Comparison of ENCODE assay signal across 8 mouse cellular contexts in the genomic region with DNA sequence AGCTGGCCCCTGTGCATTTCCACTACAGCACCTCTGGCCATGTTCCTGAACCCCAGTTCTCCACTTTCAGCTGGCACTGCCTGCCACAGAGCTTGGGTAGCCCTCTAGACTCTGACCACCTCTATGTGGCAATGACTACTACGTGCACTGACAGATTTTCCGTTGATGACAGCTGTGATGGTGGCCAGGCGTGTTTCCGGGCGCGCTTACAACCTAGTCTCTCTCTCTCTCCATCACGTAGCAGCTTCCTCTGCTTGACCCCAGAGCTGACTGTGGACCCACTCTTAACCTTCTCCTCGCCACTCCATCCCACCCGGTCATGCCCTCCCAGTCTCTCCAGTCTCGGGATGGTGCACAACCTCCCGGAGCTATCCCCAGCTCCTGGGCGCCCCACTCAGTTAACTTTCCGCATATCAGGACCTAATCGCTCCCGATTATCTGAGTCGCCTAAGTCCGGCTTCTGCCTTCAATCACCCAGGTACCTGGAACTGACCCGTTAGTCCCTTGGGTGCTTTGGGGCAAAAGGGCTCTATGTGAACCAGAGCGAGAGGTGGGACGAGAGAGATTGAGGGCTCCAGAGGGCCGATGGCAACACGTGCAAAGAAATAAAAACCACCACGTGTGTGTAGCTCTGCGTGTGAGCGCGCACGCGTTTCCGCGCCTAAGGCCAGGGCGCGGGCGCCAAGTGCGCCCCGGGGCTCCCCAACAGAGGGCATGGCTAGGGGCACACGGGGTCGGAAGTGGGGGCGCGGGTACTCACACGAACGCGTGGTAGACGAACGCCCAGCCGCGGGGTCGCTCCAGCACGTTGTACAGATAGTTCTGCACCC. TPM values are rescaled to one million over a fixed set of nuclear protein-coding genes. Genes with fewer than 3 reads are reported as not detected.
DNase-seq lines count a peak whose midpoint lies in the region; ATAC-seq and TF ChIP-seq lines count a peak whose summit lies in the region.

No protein-coding gene starts in this region.

- H3K4me3 ChIP-seq in kidney, embryonic 15.5 days (replicated peaks), result peak overlapping the region; percentile 70
- H3K4me3 ChIP-seq in intestine, postnatal 0 days (ENCODE audit: low read depth, low read length), result peak overlapping the region; percentile 46
- H3K4me3 ChIP-seq in liver, embryonic 14.5 days (ENCODE audit: insufficient read depth in 1 of 2, low read depth in 2 of 2, low read length in 2 of 2), result peak overlapping the region; percentile 42 to 52
- peak overlapping the region; percentile 62 for H3K4me3 ChIP-seq in neural tube, embryonic 11.5 days (ENCODE audit: low read depth, low read length)

- peak overlapping the region; percentile 50 for H3K9ac ChIP-seq in kidney, embryonic 15.5 days
- H3K9ac ChIP-seq in intestine, postnatal 0 days (ENCODE audit: low read depth, low read length), result peak overlapping the region; percentile 42; the same call in 1 of the 2 replicates
- H3K9ac ChIP-seq in liver, embryonic 14.5 days (replicated peaks), result no peak overlapping the region
- peak overlapping the region; percentile 52 for H3K9ac ChIP-seq in neural tube, embryonic 11.5 days (ENCODE audit: low read length)

- no peak overlapping the region for H3K27ac ChIP-seq in kidney, embryonic 15.5 days
- H3K27ac ChIP-seq in intestine, postnatal 0 days (ENCODE audit: low read depth, low read length), result no peak overlapping the region
- no peak overlapping the region for H3K27ac ChIP-seq in liver, embryonic 14.5 days
- H3K27ac ChIP-seq in neural tube, embryonic 11.5 days (ENCODE audit: low read depth, low read length), result no peak overlapping the region

- no peaks in the 10 kb centered on the region for H3K36me3 ChIP-seq in kidney, embryonic 15.5 days
- H3K36me3 ChIP-seq in intestine, postnatal 0 days (ENCODE audit: control insufficient read depth, insufficient read depth), result no peaks in the 10 kb centered on the region
- no peaks in the 10 kb centered on the region for H3K36me3 ChIP-seq in liver, embryonic 14.5 days (replicated peaks; ENCODE audit: control insufficient read depth, insufficient read depth, low read depth)
- no peaks in the 10 kb centered on the region for H3K36me3 ChIP-seq in neural tube, embryonic 11.5 days (ENCODE audit: control insufficient read depth, insufficient read depth, low read length)

- peaks cover 19% of the 10 kb centered on the region for H3K27me3 ChIP-seq in kidney, embryonic 15.5 days
- peaks cover 17% of the 10 kb centered on the region for H3K27me3 ChIP-seq in intestine, postnatal 0 days (replicated peaks; ENCODE audit: control insufficient read depth, insufficient read depth, low read length)
- peaks cover 19% of the 10 kb centered on the region for H3K27me3 ChIP-seq in liver, embryonic 14.5 days (ENCODE audit: control insufficient read depth, insufficient read depth, low read length)
- H3K27me3 ChIP-seq in neural tube, embryonic 11.5 days (ENCODE audit: control insufficient read depth, insufficient read depth, low read length), result 0 out of 2 replicates have a peak, but pooled peaks cover 2% of the 10 kb centered on the region

- under 1% methylated on average over 48 of the region's 48 CpGs for WGBS in kidney, embryonic 15.5 days
- under 1% methylated on average over 48 of the region's 48 CpGs for WGBS in intestine, postnatal 0 days
- under 1% methylated on average over 48 of the region's 48 CpGs for WGBS in liver, embryonic 14.5 days (ENCODE audit: insufficient replicate concordance)
- WGBS in neural tube, embryonic 11.5 days, result under 1% methylated on average over 47 of the region's 48 CpGs

- no peaks in the 10 kb centered on the region for H3K9me3 ChIP-seq in kidney, embryonic 15.5 days (replicated peaks)
- H3K9me3 ChIP-seq in intestine, postnatal 0 days (ENCODE audit: control insufficient read depth), result no peaks in the 10 kb centered on the region
- no peaks in the 10 kb centered on the region for H3K9me3 ChIP-seq in liver, embryonic 14.5 days (ENCODE audit: control insufficient read depth, low read length)
- H3K9me3 ChIP-seq in neural tube, embryonic 11.5 days (ENCODE audit: control insufficient read depth, low read length), result no peaks in the 10 kb centered on the region

- ATAC-seq in kidney, embryonic 15.5 days (replicated peaks; ENCODE audit: low FRiP score), result peak; percentile 61
- peak; percentile 66 for ATAC-seq in common myeloid progenitor, adult 5-6 weeks (replicated peaks; ENCODE audit: low read depth, poor library complexity, severe bottlenecking)
- peak; percentile 47; the same call in 1 of the 2 replicates for ATAC-seq in intestine, postnatal 0 days
- peak; percentile 52 for ATAC-seq in liver, embryonic 14.5 days (ENCODE audit: insufficient read depth)
- ATAC-seq in neural tube, embryonic 11.5 days (ENCODE audit: insufficient read depth, low FRiP score, low TSS enrichment), result peak; percentile 5; the same call in 1 of the 2 replicates

- DNase-seq in kidney, postnatal 14 days, result no peak
- peak; percentile 4 for DNase-seq in gastrocnemius, postnatal 10 days
- no peak for DNase-seq in liver, embryonic 14.5 days (ENCODE audit: low read depth in 3 of 3, low spot score in 3 of 3)
- peak; percentile 55 for DNase-seq in neural tube, embryonic 11.5 days (ENCODE audit: low spot score)
- DNase-seq in thymus, postnatal 14 days, result peak; percentile 39

- TF ChIP-seq CTCF in intestine, postnatal 0 days (IDR thresholded peaks at IDR 0.05; ENCODE audit: low read depth), result no peak
- TF ChIP-seq CTCF in liver, embryonic 14.5 days (IDR thresholded peaks at IDR 0.05; ENCODE audit: low read depth), result no peak

- peaks cover 27% of the 10 kb centered on the region for H3K4me1 ChIP-seq in kidney, embryonic 15.5 days
- H3K4me1 ChIP-seq in intestine, postnatal 0 days (replicated peaks; ENCODE audit: control insufficient read depth, insufficient read depth, low read length), result 0 out of 2 replicates have a peak, but pooled peaks cover 2% of the 10 kb centered on the region
- peaks cover 0 to 7% of the 10 kb centered on the region in 2 experiments; a peak in 1 of 4 replicates for H3K4me1 ChIP-seq in liver, embryonic 14.5 days (replicated peaks; ENCODE audit: control insufficient read depth in 2 of 2, insufficient read depth in 2 of 2, low read length in 1 of 2)
- H3K4me1 ChIP-seq in neural tube, embryonic 11.5 days (ENCODE audit: control insufficient read depth, insufficient read depth, low read length), result 0 out of 2 replicates have a peak, but pooled peaks cover 3% of the 10 kb centered on the region

- peak overlapping the region; percentile 99 for H3K4me2 ChIP-seq in kidney, embryonic 15.5 days
- H3K4me2 ChIP-seq in intestine, postnatal 0 days (replicated peaks; ENCODE audit: low read depth), result peak overlapping the region; percentile 73
- H3K4me2 ChIP-seq in liver, embryonic 14.5 days (ENCODE audit: low read depth), result peak overlapping the region; percentile 56
- peak overlapping the region; percentile 92 for H3K4me2 ChIP-seq in neural tube, embryonic 11.5 days (ENCODE audit: low read depth)

- TF ChIP-seq EP300 in liver, embryonic 14.5 days (IDR thresholded peaks at IDR 0.05; ENCODE audit: low read depth), result no peak

RNA-seq across cellular contexts. Expression of gene Kcnq5, which starts 1.1 kb away (rescaled TPM):
- 1.0 and 1.2 TPM in 2 replicates for polyA plus RNA-seq in kidney, embryonic 15.5 days (2015; fragmentation: Nextera tagmentation; extraction: Ambion mirVana)
- 2.7 and 5.8 TPM in 2 replicates for total RNA-seq in common myeloid progenitor, adult 5-6 weeks (2017)
- total RNA-seq in gastrocnemius, postnatal 10 days (2021), result 1 to 10 TPM; 4.0 to 5.4 TPM
- polyA plus RNA-seq in intestine, postnatal 0 days (2015; fragmentation: Nextera tagmentation; extraction: Ambion mirVana), result 0.40 and 0.77 TPM in 2 replicates
- 0.06 and 0.11 TPM in 2 replicates for polyA plus RNA-seq in liver, embryonic 14.5 days (2012; rRNA removed)
- 0.08 TPM in 1 of 2 replicates, not detected in the other for polyA plus RNA-seq in liver, embryonic 14.5 days (2014; fragmentation: Nextera tagmentation; extraction: Ambion mirVana)
- polyA plus RNA-seq in neural tube, embryonic 11.5 days (2014; fragmentation: Nextera tagmentation; extraction: Ambion mirVana), result 0.93 and 1.0 TPM in 2 replicates

Comparison
In these comparisons a context has a peak if more than half of its experiments do, and no peak if none do; other contexts are left out.
1. ATAC-seq: peak in every context shown above with its lines; median percentile 66 in common myeloid progenitor, adult 5-6 weeks; 61 in kidney, embryonic 15.5 days; 52 in liver, embryonic 14.5 days; 47 in intestine, postnatal 0 days; 5 in neural tube, embryonic 11.5 days.
2. DNase-seq: peak in gastrocnemius, postnatal 10 days (single experiment), neural tube, embryonic 11.5 days (single experiment) and thymus, postnatal 14 days (single experiment); none in kidney, postnatal 14 days (single experiment) and liver, embryonic 14.5 days (0 of 3).
3. Peak in every context shown above with its lines, with median percentiles within 50 percentile points of each other: H3K4me2 ChIP-seq and H3K4me3 ChIP-seq.